Mouse (Mus musculus) lung, embryonic 16.5 days (tissue): ENCODE measurements around the gene Olfr1124. TPM values are rescaled to one million over a fixed set of nuclear protein-coding genes. Genes with fewer than 3 reads are reported as not detected.

Experiments used
- ATAC-seq: fragments of 200-750 bp; cut with Nextera tagmentation; 2 replicates; pipeline ENCODE4 v1.8.0; 2017; ENCODE audit warnings: low read depth, mild to moderate bottlenecking, moderate library complexity
- H3K27ac ChIP-seq: fragments of 300-500 bp; sonication (generic); 2 replicates; pipeline ENCODE4 v1.5.1; 2014; ENCODE audit warnings: mild to moderate bottlenecking, control low read depth, low read length
- H3K27me3 ChIP-seq: fragments of 300-500 bp; sonication (generic); 2 replicates; pipeline ENCODE4 v1.6.1; 2014; ENCODE audit warnings: low read depth, low read length, mixed read lengths; ENCODE audit not compliant: control insufficient read depth, insufficient read depth
- H3K36me3 ChIP-seq: fragments of 300-500 bp; sonication (generic); 2 replicates; pipeline ENCODE4 v1.6.1; 2014; ENCODE audit warnings: low read length; ENCODE audit not compliant: control insufficient read depth, insufficient read depth
- H3K4me1 ChIP-seq: fragments of 300-500 bp; sonication (generic); replicated peaks from 2 replicates; pipeline ENCODE4 v1.6.1; 2014; ENCODE audit warnings: low read length, mixed read lengths; ENCODE audit not compliant: control insufficient read depth, insufficient read depth
- H3K4me2 ChIP-seq: fragments of 300-500 bp; sonication (generic); 2 replicates; pipeline ENCODE4 v1.6.1; 2014; ENCODE audit warnings: low read depth, low read length, control low read depth
- H3K4me3 ChIP-seq: fragments of 300-500 bp; sonication (generic); 2 replicates; pipeline ENCODE4 v1.5.1; 2014; ENCODE audit warnings: mild to moderate bottlenecking, low read length, control low read depth
- H3K9ac ChIP-seq: fragments of 300-500 bp; sonication (generic); 2 replicates; pipeline ENCODE4 v1.6.1; 2014; ENCODE audit warnings: low read length, control low read depth
- H3K9me3 ChIP-seq: fragments of 300-500 bp; sonication (generic); 2 replicates; pipeline ENCODE4 v1.6.1; 2016; ENCODE audit warnings: low read length; ENCODE audit not compliant: control insufficient read depth
- WGBS: fragments of 180-500 bp; shearing (Covaris S2); extraction: QIAGEN DNeasy Blood & Tissue Kit; methylation state at CpG from one replicate; pipeline ENCODE4 v1.1.7; 2014; 5-methylcytosine and 5-hydroxymethylcytosine counted together
- polyA plus RNA-seq: library from polyadenylated mRNA; unstranded; fragments of >200 nt; fragmentation: Nextera tagmentation; extraction: Ambion mirVana; gene quantifications from 2 replicates; pipeline ENCODE4 v1.2.1, GENCODE M21; 2015

Olfr1124 gene
- polyA plus RNA-seq, 1 experiment from 2014 or later, result 0.06 TPM

GRCm38 (mm10) chr2:87481158-87481557 lies 51.1 kb downstream of the Olfr1124 start:
- Histone ChIP-seq H3K4me1 (no peaks in the 10 kb centered on the region), H3K9me3 (no peaks in the 10 kb centered on the region), H3K4me2 (no peak overlapping the region), H3K27ac (no peak overlapping the region), H3K36me3 (no peaks in the 10 kb centered on the region), H3K4me3 (no peak overlapping the region), H3K27me3 (no peaks in the 10 kb centered on the region), H3K9ac (no peak overlapping the region)
- ATAC-seq, result no peak
- 69% methylated on average over 4 of the region's 4 CpGs for WGBS

GRCm38 (mm10) chr2:87482276-87482675 lies 52.2 kb downstream of the Olfr1124 start:
- no peaks in the 10 kb centered on the region for H3K4me1 ChIP-seq
- H3K9ac ChIP-seq, result no peak overlapping the region
- H3K4me3 ChIP-seq, result no peak overlapping the region
- no peak overlapping the region for H3K4me2 ChIP-seq
- H3K27me3 ChIP-seq, result no peaks in the 10 kb centered on the region
- no peak overlapping the region for H3K27ac ChIP-seq
- ATAC-seq, result no peak
- no peaks in the 10 kb centered on the region for H3K36me3 ChIP-seq
- H3K9me3 ChIP-seq, result no peaks in the 10 kb centered on the region
- WGBS, result 60% methylated on average over 2 of the region's 2 CpGs

Other genes with a start within 250 kb of the Olfr1124 start
- gene Olfr1112, start 242.5 kb upstream of the Olfr1124 start, polyA plus RNA-seq, result not detected in 2 replicates
- not detected in 2 replicates for gene Olfr1113, start 221.3 kb upstream of the Olfr1124 start, polyA plus RNA-seq
- gene Olfr1115, start 182.3 kb upstream of the Olfr1124 start, polyA plus RNA-seq, result not detected in 2 replicates
- not detected in 2 replicates for gene Olfr1116, start 162.7 kb upstream of the Olfr1124 start, polyA plus RNA-seq
- gene Olfr1118, start 122.7 kb upstream of the Olfr1124 start, polyA plus RNA-seq, result not detected in 2 replicates
- gene Olfr1120, start 75.5 kb upstream of the Olfr1124 start, polyA plus RNA-seq, result not detected in 2 replicates
- not detected in 2 replicates for gene Olfr1121, start 60.4 kb upstream of the Olfr1124 start, polyA plus RNA-seq
- gene Olfr1122, start 44.4 kb upstream of the Olfr1124 start, polyA plus RNA-seq, result not detected in 2 replicates
- not detected in 2 replicates for gene Olfr1123, start 13.6 kb upstream of the Olfr1124 start, polyA plus RNA-seq
- not detected in 2 replicates for gene Olfr1126, start 23.7 kb downstream of the Olfr1124 start, polyA plus RNA-seq
- gene Pramel7, start 66.8 kb downstream of the Olfr1124 start, polyA plus RNA-seq, result not detected in 2 replicates
- not detected in 2 replicates for gene Pramel6, start 76.3 kb downstream of the Olfr1124 start, polyA plus RNA-seq
- not detected in 2 replicates for gene Olfr153, start 101.5 kb downstream of the Olfr1124 start, polyA plus RNA-seq
- gene Olfr1128, start 115.3 kb downstream of the Olfr1124 start, polyA plus RNA-seq, result not detected in 2 replicates
- gene Olfr1129, start 143.6 kb downstream of the Olfr1124 start, polyA plus RNA-seq, result not detected in 2 replicates
- gene Olfr1130, start 175.9 kb downstream of the Olfr1124 start, polyA plus RNA-seq, result not detected in 2 replicates
- gene Olfr1131, start 196.8 kb downstream of the Olfr1124 start, polyA plus RNA-seq, result not detected in 2 replicates
- not detected in 2 replicates for gene Olfr1132, start 207.3 kb downstream of the Olfr1124 start, polyA plus RNA-seq
- gene Olfr1133, start 217.1 kb downstream of the Olfr1124 start, polyA plus RNA-seq, result not detected in 2 replicates
- not detected in 2 replicates for gene Olfr1134, start 228.2 kb downstream of the Olfr1124 start, polyA plus RNA-seq
- not detected in 2 replicates for gene Olfr1135, start 243.4 kb downstream of the Olfr1124 start, polyA plus RNA-seq